Mouse (Mus musculus): ENCODE results near the gene Pcmtd2.
A peak's percentile ranks its signal among the peaks of the same experiment; 100 is the strongest.
"Not testable (repeated sequence)": the region's sequence is repeated elsewhere in the genome, so short reads cannot be mapped to it uniquely, and the experiment has no call there.

Gene Pcmtd2

GRCm38 (mm10) chr2:181837372-181838292 is at the start of gene Pcmtd2:
Gene Pcmtd2, plus strand, starts transcription at chr2:181837854.
- DNase-seq (ENCODE audit: low spot score), result peak; percentile 90

GRCm38 (mm10) chr2:181789396-181789795 is 48.3 kb upstream of the Pcmtd2 start:
- no peak for DNase-seq (ENCODE audit: low spot score)

GRCm38 (mm10) chr2:181793186-181793585 is 44.5 kb upstream of the Pcmtd2 start:
- DNase-seq (ENCODE audit: low spot score), result not testable (repeated sequence)

- DNase-seq (ENCODE audit: low spot score), result no peak
Observed at GRCm38 (mm10) chr2:181795641-181796130, 42.0 kb upstream of the Pcmtd2 start.

GRCm38 (mm10) chr2:181797672-181798071 is 40.0 kb upstream of the Pcmtd2 start:
- no peak for DNase-seq (ENCODE audit: low spot score)

GRCm38 (mm10) chr2:181829032-181829650 is 8.5 kb upstream of the Pcmtd2 start:
- no peak for DNase-seq (ENCODE audit: low spot score)

GRCm38 (mm10) chr2:181832745-181833144 is 4.9 kb upstream of the Pcmtd2 start:
- no peak for DNase-seq (ENCODE audit: low spot score)

- DNase-seq (ENCODE audit: low spot score), result no peak
Observed at GRCm38 (mm10) chr2:181838293-181838680, 633 bp downstream of the Pcmtd2 start.

- no peak for DNase-seq (ENCODE audit: low spot score)
Observed at GRCm38 (mm10) chr2:181845709-181846394, 8.2 kb downstream of the Pcmtd2 start.

GRCm38 (mm10) chr2:181863791-181864535 is 26.3 kb downstream of the Pcmtd2 start, which contains the start of gene Polr3k:
Gene Polr3k, plus strand, starts transcription at chr2:181864337.
- DNase-seq (ENCODE audit: low spot score), result peak; percentile 90

GRCm38 (mm10) chr2:181864536-181864860 is 26.8 kb downstream of the Pcmtd2 start:
- no peak for DNase-seq (ENCODE audit: low spot score)

- DNase-seq (ENCODE audit: low spot score), result peak; percentile 37
Observed at GRCm38 (mm10) chr2:181866931-181867330, 29.3 kb downstream of the Pcmtd2 start.

GRCm38 (mm10) chr2:181871039-181871438 is 33.4 kb downstream of the Pcmtd2 start:
- DNase-seq (ENCODE audit: low spot score), result no peak

- DNase-seq (ENCODE audit: low spot score), result no peak
Observed at GRCm38 (mm10) chr2:181878903-181879302, 41.2 kb downstream of the Pcmtd2 start.

GRCm38 (mm10) chr2:181883022-181883749 is 45.5 kb downstream of the Pcmtd2 start:
- no peak for DNase-seq (ENCODE audit: low spot score)

Measured in ovary, postnatal 36 days (tissue).